Mouse (Mus musculus) B cell, adult 67 days (primary cell): Measurements from ENCODE around the gene Pcolce2. TPM values are rescaled to one million over a fixed set of nuclear protein-coding genes. Genes with fewer than 3 reads are reported as not detected.

Source experiments
- total RNA-seq, 2 experiments: library from RNA; stranded (reverse); gene quantifications; 4 replicates each; pipeline ENCODE4 v1.2.4; 2023

The Pcolce2 gene
- not detected for total RNA-seq

GRCm38 (mm10) chr9:95637271-95638181 is at the start of gene Pcolce2:
Pcolce2 (plus strand) TSS chr9:95637601.

Other genes starting within 250 kb of the Pcolce2 start
- gene Chst2, start 230.9 kb upstream of the Pcolce2 start, total RNA-seq: not detected
- gene U2surp, start 125.6 kb upstream of the Pcolce2 start, total RNA-seq: 100 to 1,000 TPM; 102 to 111 TPM
- gene Paqr9, start 77.9 kb upstream of the Pcolce2 start, total RNA-seq: under 1 TPM in 1 of 2 experiments, not detected in 1; 0.32 TPM
- gene Trpc1, start 112.8 kb downstream of the Pcolce2 start, total RNA-seq: under 1 TPM in 1 of 2 experiments, not detected in 1; 0.44 TPM
- 1 to 10 TPM in 1 of 2 experiments, under 1 TPM in 1; 0.70 to 1.8 TPM for gene Pls1, start 207.7 kb downstream of the Pcolce2 start, total RNA-seq
- gene Atr, start 220.0 kb downstream of the Pcolce2 start, total RNA-seq: 10 to 100 TPM; 36.3 to 42.7 TPM